Mouse (Mus musculus) limb, embryonic 12.5 days (tissue): ENCODE data around the gene Pbx2. TPM values are rescaled to one million over a fixed set of nuclear protein-coding genes. Genes with fewer than 3 reads are reported as not detected.
A peak's percentile ranks its signal among the peaks of the same experiment; 100 is the strongest.

Experiments used
- ATAC-seq: fragments of 200-750 bp; cut with Nextera tagmentation; 2 replicates; pipeline ENCODE4 v1.8.0; 2017; ENCODE audit warnings: low read depth, moderate TSS enrichment; ENCODE audit not compliant: insufficient number of reproducible peaks, insufficient read depth, low FRiP score, low TSS enrichment
- H3K27ac ChIP-seq: fragments of 300-500 bp; sonication (generic); 2 replicates; pipeline ENCODE4 v1.5.1; 2016; ENCODE audit warnings: mild to moderate bottlenecking, moderate library complexity
- H3K27me3 ChIP-seq: fragments of 300-500 bp; sonication (generic); 2 replicates; pipeline ENCODE4 v1.6.1; 2016; ENCODE audit warnings: mild to moderate bottlenecking, moderate library complexity
- H3K36me3 ChIP-seq: fragments of 300-500 bp; sonication (generic); 2 replicates; pipeline ENCODE4 v1.6.1; 2016; ENCODE audit warnings: mild to moderate bottlenecking, moderate library complexity
- H3K4me1 ChIP-seq: fragments of 300-500 bp; sonication (generic); replicated peaks from 2 replicates; pipeline ENCODE4 v1.6.1; 2016
- H3K4me2 ChIP-seq: fragments of 300-500 bp; sonication (generic); 2 replicates; pipeline ENCODE4 v1.6.1; 2016; ENCODE audit warnings: mild to moderate bottlenecking, moderate library complexity
- H3K4me3 ChIP-seq: fragments of 300-500 bp; sonication (generic); replicated peaks from 2 replicates; pipeline ENCODE4 v1.5.1; 2016; ENCODE audit warnings: mild to moderate bottlenecking
- H3K9ac ChIP-seq: fragments of 300-500 bp; sonication (generic); replicated peaks from 2 replicates; pipeline ENCODE4 v1.6.1; 2016; ENCODE audit warnings: mild to moderate bottlenecking, moderate library complexity
- H3K9me3 ChIP-seq: fragments of 300-500 bp; sonication (generic); 2 replicates; pipeline ENCODE4 v1.6.1; 2016; ENCODE audit warnings: mild to moderate bottlenecking, moderate library complexity
- WGBS: fragments of 180-500 bp; shearing (Covaris S2); methylation state at CpG from one replicate; pipeline ENCODE4 v1.1.7; 2016; 5-methylcytosine and 5-hydroxymethylcytosine counted together
- polyA plus RNA-seq: library from polyadenylated mRNA; unstranded; fragments of >200 nt; fragmentation: Nextera tagmentation; extraction: Ambion mirVana; gene quantifications from 2 replicates; pipeline ENCODE4 v1.2.1, GENCODE M21; 2016

Gene Pbx2
- polyA plus RNA-seq, 1 experiment from 2014 or later: 24.6 TPM

GRCm38 (mm10) chr17:34578070-34578469 is 13.0 kb upstream of the Pbx2 start:
- 0 out of 2 replicates have a peak, but pooled peaks cover 4% of the 10 kb centered on the region for H3K27me3 ChIP-seq
- 87% methylated on average over 3 of the region's 3 CpGs for WGBS
- no peak overlapping the region for H3K27ac ChIP-seq
- H3K4me3 ChIP-seq: no peak overlapping the region
- no peaks in the 10 kb centered on the region for H3K9me3 ChIP-seq
- H3K9ac ChIP-seq: no peak overlapping the region
- no peak overlapping the region for H3K4me2 ChIP-seq
- H3K36me3 ChIP-seq: no peaks in the 10 kb centered on the region
- peaks cover 6% of the 10 kb centered on the region; the same call in 1 of the 2 replicates for H3K4me1 ChIP-seq
- ATAC-seq: no peak

GRCm38 (mm10) chr17:34582528-34582927 is 8.5 kb upstream of the Pbx2 start:
- ATAC-seq: no peak
- H3K27me3 ChIP-seq: no peaks in the 10 kb centered on the region
- H3K36me3 ChIP-seq: no peaks in the 10 kb centered on the region
- 88% methylated on average over 12 of the region's 12 CpGs for WGBS
- peaks cover 9% of the 10 kb centered on the region for H3K4me1 ChIP-seq
- no peak overlapping the region for H3K4me2 ChIP-seq
- no peaks in the 10 kb centered on the region for H3K9me3 ChIP-seq
- no peak overlapping the region for H3K4me3 ChIP-seq
- no peak overlapping the region for H3K27ac ChIP-seq
- H3K9ac ChIP-seq: no peak overlapping the region

GRCm38 (mm10) chr17:34583397-34583796 is 7.7 kb upstream of the Pbx2 start:
- Histone ChIP-seq H3K9me3 (no peaks in the 10 kb centered on the region), H3K4me3 (no peak overlapping the region), H3K4me1 (peaks cover 15% of the 10 kb centered on the region), H3K27me3 (no peaks in the 10 kb centered on the region), H3K27ac (no peak overlapping the region), H3K36me3 (no peaks in the 10 kb centered on the region), H3K9ac (no peak overlapping the region; the same call in 1 of the 2 replicates), H3K4me2 (no peak overlapping the region)
- 63% methylated on average over 7 of the region's 7 CpGs for WGBS
- ATAC-seq: no peak

- Histone ChIP-seq H3K27me3 (no peaks in the 10 kb centered on the region), H3K9ac (no peak overlapping the region; the same call in 1 of the 2 replicates), H3K27ac (no peak overlapping the region), H3K36me3 (no peaks in the 10 kb centered on the region), H3K4me1 (peaks cover 19% of the 10 kb centered on the region), H3K4me2 (no peak overlapping the region), H3K9me3 (no peaks in the 10 kb centered on the region), H3K4me3 (no peak overlapping the region)
- ATAC-seq: no peak
- 88% methylated on average over 8 of the region's 8 CpGs for WGBS
Observed at GRCm38 (mm10) chr17:34583819-34584218, 7.2 kb upstream of the Pbx2 start.

GRCm38 (mm10) chr17:34585121-34585520 is 5.9 kb upstream of the Pbx2 start:
- no peak for ATAC-seq
- Histone ChIP-seq H3K9ac (no peak overlapping the region), H3K9me3 (no peaks in the 10 kb centered on the region), H3K4me2 (no peak overlapping the region), H3K4me1 (peaks cover 32% of the 10 kb centered on the region), H3K27ac (no peak overlapping the region), H3K4me3 (no peak overlapping the region), H3K36me3 (no peaks in the 10 kb centered on the region), H3K27me3 (no peaks in the 10 kb centered on the region)
- 91% methylated on average over 8 of the region's 8 CpGs for WGBS

GRCm38 (mm10) chr17:34585877-34586771 is 4.9 kb upstream of the Pbx2 start:
- no peak; the same call in 1 of the 2 replicates for ATAC-seq
- Histone ChIP-seq H3K9ac (peak overlapping the region; percentile 91), H3K27ac (peak overlapping the region; percentile 99), H3K9me3 (no peaks in the 10 kb centered on the region), H3K4me1 (peaks cover 42% of the 10 kb centered on the region), H3K4me3 (peak overlapping the region; percentile 73), H3K36me3 (no peaks in the 10 kb centered on the region), H3K4me2 (peak overlapping the region; percentile 90), H3K27me3 (no peaks in the 10 kb centered on the region)
- WGBS: 27% methylated on average over 32 of the region's 32 CpGs

- peak overlapping the region; percentile 90 for H3K4me2 ChIP-seq
- WGBS: under 1% methylated on average over 38 of the region's 38 CpGs
- H3K4me3 ChIP-seq: peak overlapping the region; percentile 73
- H3K27me3 ChIP-seq: no peaks in the 10 kb centered on the region
- peaks cover 49% of the 10 kb centered on the region for H3K4me1 ChIP-seq
- H3K9me3 ChIP-seq: no peaks in the 10 kb centered on the region
- ATAC-seq: peak; percentile 80
- H3K27ac ChIP-seq: peak overlapping the region; percentile 99
- no peaks in the 10 kb centered on the region for H3K36me3 ChIP-seq
- H3K9ac ChIP-seq: peak overlapping the region; percentile 91
Observed at GRCm38 (mm10) chr17:34586796-34587422, 4.2 kb upstream of the Pbx2 start.

- under 1% methylated on average over 50 of the region's 50 CpGs for WGBS
- peak overlapping the region; percentile 73 for H3K4me3 ChIP-seq
- no peaks in the 10 kb centered on the region for H3K27me3 ChIP-seq
- ATAC-seq: peak; percentile 83
- H3K27ac ChIP-seq: peak overlapping the region; percentile 99
- H3K9ac ChIP-seq: peak overlapping the region; percentile 91
- H3K9me3 ChIP-seq: no peaks in the 10 kb centered on the region
- H3K4me1 ChIP-seq: peaks cover 49% of the 10 kb centered on the region
- H3K4me2 ChIP-seq: peak overlapping the region; percentile 90
- no peaks in the 10 kb centered on the region for H3K36me3 ChIP-seq
Observed at GRCm38 (mm10) chr17:34587423-34587811, 3.6 kb upstream of the Pbx2 start.

- Histone ChIP-seq H3K4me1 (peaks cover 49% of the 10 kb centered on the region), H3K36me3 (no peaks in the 10 kb centered on the region), H3K27ac (peak overlapping the region; percentile 99), H3K4me2 (peak overlapping the region; percentile 90), H3K9me3 (no peaks in the 10 kb centered on the region), H3K9ac (peak overlapping the region; percentile 91), H3K27me3 (no peaks in the 10 kb centered on the region), H3K4me3 (peak overlapping the region; percentile 73)
- no peak for ATAC-seq
- WGBS: 4% methylated on average over 19 of the region's 19 CpGs
Observed at GRCm38 (mm10) chr17:34587814-34588213, 3.3 kb upstream of the Pbx2 start.

- H3K4me3 ChIP-seq: 0 out of 2 replicates have a peak overlapping the region, but pooled peaks have one; percentile 73
- H3K27me3 ChIP-seq: no peaks in the 10 kb centered on the region
- H3K4me1 ChIP-seq: peaks cover 56% of the 10 kb centered on the region
- WGBS: 39% methylated on average over 3 of the region's 3 CpGs
- no peaks in the 10 kb centered on the region for H3K9me3 ChIP-seq
- H3K4me2 ChIP-seq: peak overlapping the region; percentile 90
- H3K27ac ChIP-seq: peak overlapping the region; percentile 78
- no peaks in the 10 kb centered on the region for H3K36me3 ChIP-seq
- H3K9ac ChIP-seq: no peak overlapping the region
- no peak for ATAC-seq
Observed at GRCm38 (mm10) chr17:34588767-34589166, 2.3 kb upstream of the Pbx2 start.

- H3K4me2 ChIP-seq: peak overlapping the region; percentile 33
- WGBS: 32% methylated on average over 7 of the region's 7 CpGs
- H3K9me3 ChIP-seq: no peaks in the 10 kb centered on the region
- ATAC-seq: no peak
- peaks cover 3% of the 10 kb centered on the region for H3K36me3 ChIP-seq
- H3K27ac ChIP-seq: peak overlapping the region; percentile 78
- peaks cover 60% of the 10 kb centered on the region for H3K4me1 ChIP-seq
- H3K27me3 ChIP-seq: no peaks in the 10 kb centered on the region
- no peak overlapping the region for H3K9ac ChIP-seq
- H3K4me3 ChIP-seq: no peak overlapping the region
Observed at GRCm38 (mm10) chr17:34589206-34589605, 1.9 kb upstream of the Pbx2 start.
